Mouse (Mus musculus) embryo, embryonic 9.5 days (tissue): ENCODE results near the gene Nrgn.

Experiments
- DNase-seq: peaks from one replicate; pipeline ENCODE4 v3.0.0-alpha.2; 2017; ENCODE audit errors: extremely low spot score

The Nrgn gene

GRCm38 (mm10) chr9:37530031-37530887 is 22.4 kb downstream of the Nrgn start:
- DNase-seq, result peak; percentile 61

- no peak for DNase-seq
These were observed 24.3 kb downstream of the Nrgn start for GRCm38 (mm10) chr9:37528225-37528970.

- peak; percentile 65 for DNase-seq
These were observed 25.1 kb downstream of the Nrgn start, which contains the start of gene Esam for GRCm38 (mm10) chr9:37527396-37528224. Gene Esam (plus strand): TSS chr9:37528078.

DNA sequence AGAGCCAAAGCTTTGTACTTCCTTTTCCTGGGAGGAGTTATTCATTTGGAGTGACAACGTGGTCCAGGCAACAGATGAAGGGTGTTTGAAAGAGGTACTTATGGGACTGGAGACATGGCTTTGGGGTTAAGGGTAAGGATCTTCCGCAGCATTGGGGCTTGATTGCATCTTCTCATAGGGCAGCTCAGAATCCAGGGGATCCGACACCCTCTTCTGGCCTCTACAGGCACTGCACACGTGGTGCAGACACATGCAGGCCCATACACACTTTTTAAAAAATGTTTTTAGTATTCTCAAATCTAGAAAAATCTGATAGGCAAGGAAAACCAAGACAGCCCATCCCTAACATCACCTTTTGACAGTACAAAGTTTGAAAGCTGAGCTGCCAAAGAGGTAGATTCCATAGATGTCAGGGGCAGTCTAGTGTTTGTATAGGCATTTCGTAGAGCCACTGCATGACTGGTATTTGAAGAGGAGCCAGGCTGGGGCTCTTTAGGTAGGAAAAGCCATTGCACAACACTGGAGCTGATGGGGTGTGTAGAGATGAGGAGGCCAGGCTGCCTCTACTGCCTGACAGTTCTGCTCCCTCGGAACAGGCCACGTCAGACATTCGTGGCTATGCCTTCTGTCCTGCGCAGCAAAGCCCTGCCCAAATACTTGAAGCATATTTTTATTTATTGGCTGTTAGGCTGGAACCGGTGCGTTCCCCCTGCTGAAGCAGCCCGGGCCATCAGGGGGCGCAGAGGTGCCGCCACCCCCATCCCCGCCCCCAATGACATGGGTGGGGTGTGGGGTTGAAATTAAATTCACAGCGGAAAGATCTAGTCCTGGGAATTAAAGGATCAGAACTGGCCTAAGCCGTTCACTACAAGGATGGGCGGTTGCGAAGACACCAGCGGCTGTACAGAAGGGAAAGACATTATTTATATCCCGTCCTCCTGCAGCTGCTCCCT is 26.0 kb downstream of the Nrgn start:
- DNase-seq, result peak; percentile 31

- DNase-seq, result no peak
These were observed 27.2 kb downstream of the Nrgn start for GRCm38 (mm10) chr9:37525461-37525860.

- no peak for DNase-seq
These were observed 32.7 kb downstream of the Nrgn start for GRCm38 (mm10) chr9:37519995-37520394.

GRCm38 (mm10) chr9:37518991-37519390 is 33.7 kb downstream of the Nrgn start:
- DNase-seq, result no peak

DNA sequence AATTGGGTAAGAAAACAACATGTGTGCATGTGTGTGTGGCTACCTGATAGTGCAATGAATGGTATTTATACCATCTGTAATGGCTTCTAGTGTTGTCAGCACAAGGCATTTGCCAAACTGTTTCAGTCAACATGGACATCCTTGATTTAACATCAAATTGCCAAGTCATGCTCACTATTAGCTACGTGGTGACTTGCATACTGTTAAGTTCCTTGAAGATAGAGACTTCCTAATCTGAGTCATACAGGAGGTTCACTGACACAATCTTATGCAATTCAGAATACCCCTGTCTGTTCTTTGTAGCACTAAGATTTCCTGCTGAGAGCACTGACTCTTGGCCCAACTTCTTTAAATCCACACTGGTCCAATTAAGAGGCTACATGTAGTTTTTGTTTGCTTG is 35.2 kb downstream of the Nrgn start:
- DNase-seq, result no peak

- DNase-seq, result no peak
These were observed 38.2 kb downstream of the Nrgn start for GRCm38 (mm10) chr9:37514456-37514855.

DNA sequence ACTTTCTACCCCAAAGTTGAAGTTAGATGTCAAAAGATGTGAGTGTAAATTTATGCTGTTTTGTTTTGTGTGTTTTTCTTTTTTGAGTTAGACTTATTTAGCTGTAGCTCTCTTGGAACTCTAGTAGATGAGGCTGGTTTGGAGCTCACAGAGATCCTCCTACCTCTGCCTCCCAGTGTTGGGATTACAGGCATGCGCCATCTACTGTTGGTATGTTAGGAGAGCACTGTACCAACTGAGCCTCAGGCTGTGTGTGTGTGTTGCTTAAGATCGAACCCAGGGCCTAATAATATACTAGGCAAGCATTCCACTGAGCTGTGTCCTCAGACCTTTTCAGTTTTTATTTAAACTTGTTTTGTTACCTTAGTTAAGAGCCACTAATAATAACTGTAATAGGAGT is 40.6 kb downstream of the Nrgn start:
- no peak for DNase-seq

DNA sequence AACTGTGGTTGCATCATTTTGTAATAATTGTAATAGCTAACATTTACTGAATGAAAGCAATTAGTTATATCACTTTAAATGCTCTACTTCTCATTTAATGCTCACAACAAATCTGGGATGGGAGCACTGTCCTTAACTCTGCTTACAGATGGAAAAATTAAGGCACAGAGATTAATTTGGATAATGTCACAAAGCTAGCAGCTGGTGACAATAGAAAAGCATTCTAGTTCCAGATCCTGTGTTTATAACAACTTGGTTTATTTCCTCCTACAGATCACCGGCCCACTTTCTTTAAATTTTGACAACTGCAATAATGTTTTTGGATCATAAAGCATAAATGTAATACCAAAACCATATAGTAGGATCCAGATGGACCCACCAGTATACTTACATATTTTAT is 46.7 kb downstream of the Nrgn start:
- DNase-seq, result no peak

- DNase-seq, result no peak
These were observed 48.4 kb downstream of the Nrgn start for GRCm38 (mm10) chr9:37504348-37504747.

GRCm38 (mm10) chr9:37501170-37501569 is 51.5 kb downstream of the Nrgn start:
- no peak for DNase-seq

- no peak for DNase-seq
These were observed 52.5 kb downstream of the Nrgn start for GRCm38 (mm10) chr9:37500201-37500600.

DNA sequence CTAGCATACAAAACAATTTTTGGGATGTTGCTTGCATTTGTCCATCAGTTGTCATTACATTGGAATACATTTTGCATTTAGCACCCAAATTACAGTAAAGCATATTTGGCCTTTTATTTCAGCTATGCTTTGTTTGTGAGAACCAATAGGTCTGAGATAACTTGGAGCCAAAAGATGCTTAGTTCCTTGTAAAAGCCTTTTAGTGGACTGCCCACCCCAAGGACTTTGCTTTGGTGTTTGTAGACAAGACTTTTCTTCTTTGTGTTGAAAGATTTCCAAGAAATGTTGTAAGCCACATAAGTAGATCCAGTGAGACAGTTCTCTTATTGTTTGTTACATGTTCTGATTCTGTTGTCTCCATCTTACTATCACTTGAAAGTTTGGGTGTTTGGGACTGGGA is 56.4 kb downstream of the Nrgn start:
- DNase-seq, result no peak

GRCm38 (mm10) chr9:37495761-37496160 is 56.9 kb downstream of the Nrgn start:
- DNase-seq, result no peak
